Mouse (Mus musculus) kidney, embryonic 15.5 days (tissue): ENCODE measurements around the gene Cyb5d2. TPM values are rescaled to one million over a fixed set of nuclear protein-coding genes. Genes with fewer than 3 reads are reported as not detected.

ENCODE experiments used
- ATAC-seq: fragments of 200-750 bp; cut with Nextera tagmentation; replicated peaks from 2 replicates; pipeline ENCODE4 v1.8.0; 2017; ENCODE audit warnings: moderate TSS enrichment; ENCODE audit not compliant: low FRiP score
- H3K27ac ChIP-seq: fragments of 300-500 bp; sonication (generic); 2 replicates; pipeline ENCODE4 v1.5.1; 2015; ENCODE audit warnings: mild to moderate bottlenecking, inconsistent platforms
- H3K27me3 ChIP-seq: fragments of 300-500 bp; sonication (generic); 2 replicates; pipeline ENCODE4 v1.6.1; 2015; ENCODE audit warnings: inconsistent platforms
- H3K36me3 ChIP-seq: fragments of 300-500 bp; sonication (generic); 2 replicates; pipeline ENCODE4 v1.6.1; 2015; ENCODE audit warnings: inconsistent platforms
- H3K4me1 ChIP-seq: fragments of 300-500 bp; sonication (generic); 2 replicates; pipeline ENCODE4 v1.6.1; 2015; ENCODE audit warnings: inconsistent platforms
- H3K4me2 ChIP-seq: fragments of 300-500 bp; sonication (generic); 2 replicates; pipeline ENCODE4 v1.6.1; 2015; ENCODE audit warnings: moderate library complexity, mild to moderate bottlenecking, inconsistent platforms
- H3K4me3 ChIP-seq: fragments of 300-500 bp; sonication (generic); replicated peaks from 2 replicates; pipeline ENCODE4 v1.5.1; 2015; ENCODE audit warnings: mild to moderate bottlenecking, inconsistent platforms
- H3K9ac ChIP-seq: fragments of 300-500 bp; sonication (generic); 2 replicates; pipeline ENCODE4 v1.6.1; 2015; ENCODE audit warnings: mild to moderate bottlenecking, inconsistent platforms
- H3K9me3 ChIP-seq: fragments of 300-500 bp; sonication (generic); replicated peaks from 2 replicates; pipeline ENCODE4 v1.6.1; 2016; ENCODE audit warnings: inconsistent platforms
- WGBS: fragments of 180-500 bp; shearing (Covaris S2); methylation state at CpG from one replicate; pipeline ENCODE4 v1.1.7; 2015; ENCODE audit warnings: mixed read lengths; 5-methylcytosine and 5-hydroxymethylcytosine counted together
- polyA plus RNA-seq: library from polyadenylated mRNA; unstranded; fragments of >200 nt; fragmentation: Nextera tagmentation; extraction: Ambion mirVana; gene quantifications from 2 replicates; pipeline ENCODE4 v1.2.1, GENCODE M21; 2015

The Cyb5d2 gene
- 5.2 and 6.4 TPM in 2 replicates for polyA plus RNA-seq

DNA sequence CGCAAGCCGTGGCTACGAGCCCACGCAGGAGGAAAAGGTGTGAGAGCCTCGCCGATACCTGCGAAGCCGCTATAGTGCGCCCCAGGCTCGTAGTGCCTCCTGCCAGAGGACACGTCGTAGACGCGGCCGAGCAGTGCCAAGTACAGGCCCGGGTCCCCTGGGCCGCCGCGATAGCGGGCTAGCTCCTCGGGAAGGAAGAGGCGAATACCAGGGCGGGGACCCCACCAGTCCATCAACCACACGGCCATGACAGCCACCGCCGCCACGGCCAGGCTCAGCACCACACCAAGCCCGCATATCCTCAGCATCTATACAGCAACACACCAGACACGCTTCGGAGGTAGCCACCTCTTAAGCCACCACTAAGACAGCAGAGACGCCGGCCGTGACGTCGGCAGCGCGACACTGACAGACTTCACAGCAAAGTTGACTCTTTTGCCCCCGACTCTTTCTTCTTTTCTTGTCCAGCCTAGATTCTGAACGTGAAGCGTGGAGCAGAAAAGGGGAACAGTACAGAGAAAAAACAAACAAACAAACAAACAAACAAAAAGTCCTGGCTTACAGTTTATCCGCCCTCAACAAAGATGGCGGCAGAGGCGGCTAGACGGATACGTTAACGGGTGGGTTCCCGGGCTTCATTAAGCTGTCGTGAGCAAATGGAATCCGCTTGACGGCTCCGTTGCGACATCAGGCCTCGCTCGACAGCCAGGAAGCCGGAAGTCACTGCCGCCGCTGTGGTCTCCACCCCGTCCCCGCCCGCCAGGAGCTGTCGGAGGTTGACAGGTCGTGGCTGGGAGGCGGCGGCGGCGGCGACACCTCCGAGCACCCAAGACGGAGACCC is at the start of gene Cyb5d2, which contains the start of gene Zzef1:
Gene Cyb5d2 (minus strand): TSS at position 688 of the 841 bp plus-strand sequence.
Gene Zzef1 (plus strand): TSS at position 772 of the 841 bp plus-strand sequence.
- H3K4me2 ChIP-seq: peak within 1 kb of the TSS; percentile 88
- H3K36me3 ChIP-seq: no peaks in the 10 kb centered on the region
- H3K27me3 ChIP-seq: no peaks in the 10 kb centered on the region
- peaks cover 19% of the 10 kb centered on the region for H3K4me1 ChIP-seq
- ATAC-seq: peak; percentile 95
- no peaks in the 10 kb centered on the region for H3K9me3 ChIP-seq
- peak within 1 kb of the TSS; percentile 83 for H3K9ac ChIP-seq
- WGBS: under 1% methylated on average over 69 of the region's 69 CpGs
- H3K4me3 ChIP-seq: peak within 1 kb of the TSS; percentile 99
- H3K27ac ChIP-seq: peak within 1 kb of the TSS; percentile 88

- Histone ChIP-seq H3K27ac (no peak overlapping the region), H3K36me3 (peaks cover 58% of the 10 kb centered on the region), H3K4me2 (no peak overlapping the region), H3K4me1 (no peaks in the 10 kb centered on the region), H3K27me3 (no peaks in the 10 kb centered on the region), H3K9ac (no peak overlapping the region), H3K4me3 (no peak overlapping the region), H3K9me3 (no peaks in the 10 kb centered on the region)
- 92% methylated on average over 2 of the region's 2 CpGs for WGBS
- ATAC-seq: no peak
Measured at GRCm38 (mm10) chr11:72845526-72845925, 49.6 kb upstream of the Cyb5d2 start.

GRCm38 (mm10) chr11:72843576-72843975 is 47.6 kb upstream of the Cyb5d2 start:
- no peak overlapping the region for H3K4me3 ChIP-seq
- peaks cover 57% of the 10 kb centered on the region for H3K36me3 ChIP-seq
- H3K4me2 ChIP-seq: no peak overlapping the region
- no peaks in the 10 kb centered on the region for H3K9me3 ChIP-seq
- H3K4me1 ChIP-seq: no peaks in the 10 kb centered on the region
- no peaks in the 10 kb centered on the region for H3K27me3 ChIP-seq
- no peak overlapping the region for H3K27ac ChIP-seq
- ATAC-seq: no peak
- H3K9ac ChIP-seq: no peak overlapping the region

GRCm38 (mm10) chr11:72842731-72843130 is 46.8 kb upstream of the Cyb5d2 start:
- Histone ChIP-seq H3K27ac (no peak overlapping the region), H3K9ac (no peak overlapping the region), H3K36me3 (peaks cover 50% of the 10 kb centered on the region), H3K4me3 (no peak overlapping the region), H3K4me2 (no peak overlapping the region), H3K4me1 (no peaks in the 10 kb centered on the region), H3K9me3 (no peaks in the 10 kb centered on the region), H3K27me3 (no peaks in the 10 kb centered on the region)
- ATAC-seq: no peak
- WGBS: 80% methylated on average over 3 of the region's 3 CpGs

- Histone ChIP-seq H3K9me3 (no peaks in the 10 kb centered on the region), H3K4me1 (no peaks in the 10 kb centered on the region), H3K4me2 (no peak overlapping the region), H3K9ac (no peak overlapping the region), H3K27me3 (no peaks in the 10 kb centered on the region), H3K4me3 (no peak overlapping the region), H3K36me3 (peaks cover 81% of the 10 kb centered on the region), H3K27ac (no peak overlapping the region)
- 86% methylated on average over 3 of the region's 3 CpGs for WGBS
- ATAC-seq: no peak
Measured at GRCm38 (mm10) chr11:72829869-72830268, 33.9 kb upstream of the Cyb5d2 start.

DNA sequence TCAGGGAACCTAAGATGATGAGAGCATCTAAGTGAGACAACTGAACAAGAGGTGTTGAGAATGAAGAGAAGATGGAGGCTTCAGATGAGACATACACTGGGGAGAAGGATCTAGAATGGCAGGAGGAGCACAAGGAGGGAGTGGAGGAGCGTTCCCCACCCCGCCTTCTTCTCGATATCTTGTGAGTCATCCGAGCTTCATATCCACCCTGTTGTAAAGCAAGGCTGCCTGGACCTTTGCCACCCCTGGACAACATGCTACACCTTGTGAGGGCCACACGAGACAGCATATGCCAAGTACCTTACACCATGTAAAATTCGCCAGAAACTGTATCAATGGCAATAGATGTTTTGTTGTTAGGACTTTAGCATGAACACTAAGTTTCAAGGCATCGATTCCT is 25.1 kb upstream of the Cyb5d2 start:
- Histone ChIP-seq H3K9ac (no peak overlapping the region), H3K9me3 (no peaks in the 10 kb centered on the region), H3K36me3 (peaks cover 65% of the 10 kb centered on the region), H3K4me3 (no peak overlapping the region), H3K4me2 (no peak overlapping the region), H3K27me3 (no peaks in the 10 kb centered on the region), H3K27ac (no peak overlapping the region), H3K4me1 (no peaks in the 10 kb centered on the region)
- ATAC-seq: no peak
- 89% methylated on average over 7 of the region's 7 CpGs for WGBS

DNA sequence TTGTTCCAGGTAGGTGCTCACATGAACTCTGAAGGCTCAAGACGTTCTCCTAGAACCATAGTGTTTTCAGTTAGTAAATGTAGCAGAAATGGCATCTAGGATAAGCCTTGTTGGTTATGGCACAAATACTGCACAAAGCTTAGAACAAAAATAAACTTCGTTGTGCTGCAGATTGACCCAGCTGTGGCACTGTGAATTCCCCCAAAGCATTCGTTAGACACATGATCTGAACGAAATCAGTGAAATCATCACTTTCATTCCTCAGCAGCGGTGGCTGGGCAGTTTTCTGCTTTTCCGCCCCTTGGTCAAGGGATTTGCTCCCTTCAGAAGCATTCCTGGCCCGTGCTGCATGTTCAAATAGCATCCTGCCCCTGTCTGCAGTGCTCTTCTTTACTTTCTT is 22.1 kb upstream of the Cyb5d2 start:
- WGBS: 86% methylated on average over 7 of the region's 7 CpGs
- Histone ChIP-seq H3K4me3 (no peak overlapping the region), H3K9me3 (no peaks in the 10 kb centered on the region), H3K4me1 (no peaks in the 10 kb centered on the region), H3K9ac (no peak overlapping the region), H3K27me3 (no peaks in the 10 kb centered on the region), H3K27ac (no peak overlapping the region), H3K4me2 (no peak overlapping the region), H3K36me3 (peaks cover 41% of the 10 kb centered on the region)
- no peak for ATAC-seq

DNA sequence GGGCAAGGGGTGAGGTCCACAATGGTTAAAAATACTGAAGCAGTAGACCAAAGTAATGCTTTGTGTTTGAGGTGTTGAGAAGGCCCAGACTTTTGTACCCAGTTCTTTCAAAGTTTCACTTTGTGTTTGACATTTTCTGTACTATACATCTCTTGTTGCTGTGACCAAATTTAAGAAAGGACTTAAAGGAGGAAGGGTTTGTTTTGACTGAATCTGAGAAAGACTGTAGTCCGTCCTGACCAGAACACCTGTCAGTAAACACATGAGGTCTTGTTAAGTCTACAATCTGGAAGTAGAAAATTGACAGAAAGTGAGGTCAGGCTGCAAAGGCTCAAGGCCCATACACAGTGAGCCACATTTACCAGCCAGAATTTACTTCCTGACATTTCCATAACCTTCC is 20.9 kb upstream of the Cyb5d2 start:
- Histone ChIP-seq H3K4me1 (no peaks in the 10 kb centered on the region), H3K4me2 (no peak overlapping the region), H3K36me3 (peaks cover 31% of the 10 kb centered on the region), H3K27ac (no peak overlapping the region), H3K9ac (no peak overlapping the region), H3K9me3 (no peaks in the 10 kb centered on the region), H3K27me3 (no peaks in the 10 kb centered on the region), H3K4me3 (no peak overlapping the region)
- no peak for ATAC-seq
- WGBS: 90% methylated on average over 1 of the region's 1 CpGs

DNA sequence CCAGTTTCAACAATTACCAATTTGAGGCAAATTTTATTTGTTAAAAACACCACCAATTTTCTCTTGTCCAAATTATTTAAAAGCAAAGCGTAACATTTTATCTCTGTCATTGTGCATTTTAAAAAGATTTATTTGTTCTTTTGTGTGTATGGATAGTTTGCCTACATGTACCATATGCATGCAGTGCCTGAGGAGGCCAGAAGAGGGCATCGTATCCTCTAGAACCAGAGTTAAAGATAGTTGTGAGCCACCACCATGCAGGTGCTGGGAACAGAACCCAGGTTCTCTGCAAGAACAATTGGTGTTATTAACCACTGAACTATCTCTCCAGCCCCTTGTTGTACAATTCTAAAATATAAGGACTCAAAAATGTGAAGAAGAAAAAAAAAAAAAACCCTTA is 18.2 kb upstream of the Cyb5d2 start:
- Histone ChIP-seq H3K9me3 (no peaks in the 10 kb centered on the region), H3K4me2 (no peak overlapping the region), H3K4me3 (no peak overlapping the region), H3K4me1 (no peaks in the 10 kb centered on the region), H3K36me3 (peaks cover 11% of the 10 kb centered on the region), H3K27ac (no peak overlapping the region), H3K9ac (no peak overlapping the region), H3K27me3 (no peaks in the 10 kb centered on the region)
- no peak for ATAC-seq
- WGBS: 78% methylated on average over 2 of the region's 2 CpGs

GRCm38 (mm10) chr11:72813687-72814086 is 17.7 kb upstream of the Cyb5d2 start:
- Histone ChIP-seq H3K9ac (no peak overlapping the region), H3K36me3 (peaks cover 6% of the 10 kb centered on the region), H3K9me3 (no peaks in the 10 kb centered on the region), H3K4me1 (no peaks in the 10 kb centered on the region), H3K27me3 (no peaks in the 10 kb centered on the region), H3K4me2 (no peak overlapping the region), H3K27ac (no peak overlapping the region), H3K4me3 (no peak overlapping the region)
- ATAC-seq: no peak
- WGBS: 95% methylated on average over 5 of the region's 5 CpGs

- ATAC-seq: no peak
- Histone ChIP-seq H3K4me3 (no peak overlapping the region), H3K9ac (no peak overlapping the region), H3K4me1 (no peaks in the 10 kb centered on the region), H3K27ac (no peak overlapping the region), H3K27me3 (no peaks in the 10 kb centered on the region), H3K4me2 (no peak overlapping the region), H3K9me3 (no peaks in the 10 kb centered on the region), H3K36me3 (no peaks in the 10 kb centered on the region)
- WGBS: 79% methylated on average over 4 of the region's 4 CpGs
Measured at GRCm38 (mm10) chr11:72807992-72808391, 12.1 kb upstream of the Cyb5d2 start.

- Histone ChIP-seq H3K9me3 (no peaks in the 10 kb centered on the region), H3K4me3 (no peak overlapping the region), H3K4me1 (no peaks in the 10 kb centered on the region), H3K27me3 (no peaks in the 10 kb centered on the region), H3K4me2 (no peak overlapping the region), H3K36me3 (no peaks in the 10 kb centered on the region), H3K27ac (no peak overlapping the region), H3K9ac (no peak overlapping the region)
- 74% methylated on average over 2 of the region's 2 CpGs for WGBS
- no peak for ATAC-seq
Measured at GRCm38 (mm10) chr11:72806556-72806955, 10.6 kb upstream of the Cyb5d2 start.

DNA sequence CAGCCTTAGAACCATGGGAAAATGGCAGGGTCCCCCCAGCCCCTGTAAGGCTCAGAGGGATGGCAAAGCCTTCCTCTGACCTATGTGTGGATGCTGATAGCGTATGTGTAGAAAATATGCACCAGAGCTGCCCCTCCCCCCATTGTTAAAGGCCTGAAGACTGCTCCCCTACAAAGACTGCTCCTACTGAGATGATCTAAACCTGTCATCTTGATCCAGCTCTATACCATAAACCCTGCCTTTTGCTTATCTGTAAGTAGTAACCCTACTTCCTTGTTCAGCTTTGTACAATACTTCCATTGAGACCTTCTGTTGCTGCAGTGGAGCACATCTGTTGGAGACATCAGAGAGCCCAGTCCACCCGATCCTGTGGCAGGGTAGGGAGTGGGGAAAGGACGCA is 9.3 kb upstream of the Cyb5d2 start:
- no peak overlapping the region for H3K27ac ChIP-seq
- H3K9me3 ChIP-seq: no peaks in the 10 kb centered on the region
- no peaks in the 10 kb centered on the region for H3K27me3 ChIP-seq
- H3K9ac ChIP-seq: no peak overlapping the region
- no peak overlapping the region for H3K4me3 ChIP-seq
- no peaks in the 10 kb centered on the region for H3K36me3 ChIP-seq
- H3K4me1 ChIP-seq: no peaks in the 10 kb centered on the region
- H3K4me2 ChIP-seq: no peak overlapping the region
- 90% methylated on average over 3 of the region's 3 CpGs for WGBS
- no peak for ATAC-seq
